Mouse (Mus musculus): ENCODE measurements around the gene Havcr1.

Havcr1 gene

GRCm38 (mm10) chr11:46819930-46820329 is 85.0 kb downstream of the Havcr1 start:
- DNase-seq (ENCODE audit: low read depth, low spot score), result peak; percentile 3

Data from skeletal muscle tissue, adult 2 months (tissue).